Mouse (Mus musculus): ENCODE measurements around the gene Tec.

Tec gene

DNA sequence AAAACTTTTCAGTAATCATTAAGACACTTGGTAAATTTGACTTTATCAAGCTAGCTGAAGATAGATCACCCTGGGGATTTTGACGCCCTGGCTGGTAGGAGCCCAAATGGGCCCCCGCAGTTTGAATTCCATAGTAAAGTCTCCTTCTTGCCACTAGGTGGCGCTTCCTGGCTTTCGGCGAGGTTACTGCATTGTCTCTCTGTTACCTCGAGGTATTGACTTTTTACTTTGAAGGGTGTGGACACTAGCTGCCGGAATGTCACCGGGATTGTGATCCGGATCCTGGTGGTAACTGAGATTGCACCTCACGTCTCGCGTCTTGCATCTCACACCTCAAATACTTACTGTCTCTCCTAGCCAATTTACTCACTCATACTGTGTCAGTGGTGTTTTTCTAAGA is 23.3 kb upstream of the Tec start:
- peak in 1 of 2 experiments; percentile 62 for DNase-seq (ENCODE audit: low spot score in 2 of 2)

DNA sequence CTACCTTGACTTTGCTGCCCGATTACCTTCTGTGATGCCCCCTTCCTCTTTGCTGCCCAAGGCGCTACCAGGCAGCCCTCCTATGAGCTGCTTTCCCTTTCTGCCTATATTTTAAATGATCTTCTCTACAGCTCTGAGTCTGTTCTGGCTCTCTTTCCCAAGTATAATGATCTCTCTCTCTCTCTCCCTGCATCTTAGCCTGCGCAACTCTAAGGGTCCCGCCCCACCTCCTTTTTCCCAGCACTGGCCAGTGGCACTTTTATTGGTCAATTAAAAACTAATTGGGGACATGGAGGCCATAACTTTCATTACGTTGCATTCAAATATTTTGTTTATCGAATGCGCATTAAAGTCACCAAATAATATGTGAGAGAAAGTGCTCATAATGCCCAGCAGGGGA is 20.0 kb upstream of the Tec start:
- no peak for DNase-seq (ENCODE audit: low spot score in 2 of 2)

DNA sequence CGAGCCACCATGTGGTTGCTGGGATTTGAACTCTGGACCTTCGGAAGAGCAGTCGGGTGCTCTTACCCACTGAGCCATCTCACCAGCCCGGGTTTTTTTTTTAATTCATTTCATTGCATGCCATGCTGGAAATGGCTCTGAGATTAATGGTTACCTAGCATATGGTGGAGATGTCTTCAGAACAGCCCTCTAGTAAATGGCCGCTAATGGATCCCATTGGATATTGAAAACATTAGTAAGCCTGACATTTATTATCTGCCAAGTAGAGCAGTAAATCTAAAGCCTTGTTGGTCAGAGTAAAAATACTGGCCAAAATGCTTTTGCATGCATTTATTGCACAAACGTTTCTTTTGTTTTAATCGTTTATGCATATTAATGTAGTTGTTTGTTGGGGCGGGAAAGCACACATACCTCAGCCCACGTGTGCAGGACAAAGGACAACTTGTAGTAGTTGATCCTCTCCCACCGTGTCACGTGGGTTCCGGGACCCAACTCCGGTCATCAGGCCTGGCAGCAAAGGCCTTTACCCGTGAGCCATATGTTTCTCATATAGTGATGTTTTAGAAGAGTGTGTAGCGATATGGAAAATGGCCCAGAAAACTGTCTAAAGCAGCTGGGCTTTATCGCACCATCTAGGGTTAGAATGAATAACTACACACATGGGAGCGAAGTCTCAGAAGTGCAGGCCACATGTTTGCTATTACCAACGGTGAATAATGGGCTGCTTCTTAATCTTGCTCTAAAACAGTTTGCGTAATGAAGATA is 18.4 kb upstream of the Tec start:
- no peak for DNase-seq (ENCODE audit: low spot score in 2 of 2)

DNA sequence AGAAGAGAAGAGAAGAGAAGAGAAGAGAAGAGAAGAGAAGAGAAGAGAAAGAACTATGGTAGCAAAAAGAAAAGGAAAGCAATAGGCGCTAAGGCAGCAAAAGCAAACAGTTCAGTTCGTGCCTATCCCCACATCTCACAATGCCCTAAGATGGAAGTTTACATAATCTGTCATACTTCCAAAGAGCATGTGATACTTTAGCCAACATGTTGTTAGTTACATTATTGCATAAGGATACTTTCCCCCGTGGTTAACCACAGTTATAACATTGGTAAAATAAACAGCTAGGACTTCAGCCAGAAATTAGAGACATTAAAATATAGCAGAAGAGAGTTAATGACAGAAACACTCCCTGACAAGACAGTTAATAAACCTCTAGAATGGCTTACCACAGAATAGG is 15.4 kb upstream of the Tec start:
- no peak for DNase-seq (ENCODE audit: low spot score in 2 of 2)

DNA sequence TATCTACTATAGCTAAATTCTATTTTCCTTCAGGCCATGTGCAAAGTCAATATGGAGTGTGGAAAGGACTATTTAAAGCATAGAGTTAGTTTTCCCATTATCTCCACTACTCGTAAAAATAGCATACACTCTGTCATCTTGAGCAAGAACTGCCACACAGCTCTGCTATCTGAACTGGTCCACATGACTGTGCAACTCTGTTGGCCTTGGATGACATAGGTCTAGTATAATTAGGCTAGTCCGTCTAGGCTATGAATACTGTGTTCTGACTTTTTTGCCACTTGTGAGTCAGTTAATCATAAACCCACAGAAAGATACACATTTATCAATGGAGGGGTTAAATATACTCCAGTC is 14.1 kb upstream of the Tec start:
- no peak for DNase-seq (ENCODE audit: low spot score in 2 of 2)

DNA sequence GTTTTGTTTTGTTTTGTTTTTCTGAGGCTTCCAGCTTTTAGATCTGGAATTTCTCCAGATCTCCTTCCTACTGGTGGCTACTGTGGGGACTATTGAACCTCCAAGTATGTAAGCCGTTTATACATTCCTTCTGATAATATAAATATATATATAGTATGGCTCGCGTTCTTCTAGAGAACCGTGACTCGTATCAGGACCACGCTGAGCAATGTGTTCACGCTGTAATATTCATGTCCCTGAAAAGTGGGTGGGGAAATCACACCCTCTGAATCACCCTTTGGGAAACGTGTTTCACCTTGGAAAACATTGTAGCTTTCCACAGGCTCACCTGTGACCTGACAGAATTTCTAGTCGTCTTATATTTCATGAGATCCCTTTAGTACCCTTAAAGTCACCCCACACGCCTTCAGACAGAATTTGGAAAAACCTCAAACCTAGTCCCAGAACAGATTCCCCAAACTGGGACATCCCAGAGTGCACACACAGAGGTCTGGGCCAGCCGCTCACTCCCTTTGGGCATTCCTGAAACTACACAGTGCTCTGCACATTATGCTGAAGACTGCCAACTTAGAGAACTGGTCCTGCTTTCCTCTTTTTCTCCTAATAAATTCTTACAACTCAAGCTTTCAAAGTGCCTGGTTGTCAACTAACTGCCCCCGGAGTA is 13.6 kb upstream of the Tec start:
- no peak for DNase-seq (ENCODE audit: low spot score in 2 of 2)

DNA sequence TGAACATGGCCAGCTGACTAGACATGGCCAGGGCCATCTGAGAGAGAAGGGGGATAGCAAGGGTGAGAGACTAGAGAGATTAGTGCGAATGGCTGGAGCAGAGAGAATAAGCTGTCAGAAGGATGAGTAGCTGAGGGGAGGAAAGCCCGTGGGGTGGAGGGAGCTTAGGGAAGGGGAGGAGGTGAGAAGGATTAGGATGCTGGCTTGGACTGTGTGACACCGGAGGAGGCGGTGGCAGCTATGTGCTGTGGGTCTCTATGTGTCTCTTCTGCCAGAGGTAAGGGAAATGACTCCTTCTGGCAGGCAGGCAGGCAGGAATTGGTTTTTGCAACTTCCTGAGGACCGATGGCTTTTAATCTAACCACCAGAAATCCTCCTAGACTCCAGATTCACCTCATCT is 11.5 kb upstream of the Tec start:
- DNase-seq (ENCODE audit: low spot score in 2 of 2) = no peak

DNA sequence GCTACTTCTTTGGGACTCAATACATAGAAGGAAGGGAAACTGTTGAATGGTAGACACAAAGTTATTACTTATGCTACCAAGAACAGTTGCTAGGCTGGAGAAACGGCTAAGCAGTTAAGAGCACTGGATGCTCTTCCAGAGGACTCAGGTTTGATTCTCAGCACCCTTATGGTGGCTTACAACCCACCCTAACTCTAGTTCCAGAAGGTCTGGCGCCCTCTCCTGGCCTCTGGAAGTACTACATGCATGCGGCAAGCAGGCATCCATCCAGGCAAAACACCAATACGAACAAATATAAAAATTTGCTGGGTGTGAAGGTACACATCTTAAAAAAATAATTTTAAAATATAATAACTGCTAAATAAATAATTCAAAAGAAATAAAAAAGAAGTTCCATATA is 2.8 kb upstream of the Tec start:
- peak in 1 of 2 experiments; percentile 34 for DNase-seq (ENCODE audit: low spot score in 2 of 2)

DNA sequence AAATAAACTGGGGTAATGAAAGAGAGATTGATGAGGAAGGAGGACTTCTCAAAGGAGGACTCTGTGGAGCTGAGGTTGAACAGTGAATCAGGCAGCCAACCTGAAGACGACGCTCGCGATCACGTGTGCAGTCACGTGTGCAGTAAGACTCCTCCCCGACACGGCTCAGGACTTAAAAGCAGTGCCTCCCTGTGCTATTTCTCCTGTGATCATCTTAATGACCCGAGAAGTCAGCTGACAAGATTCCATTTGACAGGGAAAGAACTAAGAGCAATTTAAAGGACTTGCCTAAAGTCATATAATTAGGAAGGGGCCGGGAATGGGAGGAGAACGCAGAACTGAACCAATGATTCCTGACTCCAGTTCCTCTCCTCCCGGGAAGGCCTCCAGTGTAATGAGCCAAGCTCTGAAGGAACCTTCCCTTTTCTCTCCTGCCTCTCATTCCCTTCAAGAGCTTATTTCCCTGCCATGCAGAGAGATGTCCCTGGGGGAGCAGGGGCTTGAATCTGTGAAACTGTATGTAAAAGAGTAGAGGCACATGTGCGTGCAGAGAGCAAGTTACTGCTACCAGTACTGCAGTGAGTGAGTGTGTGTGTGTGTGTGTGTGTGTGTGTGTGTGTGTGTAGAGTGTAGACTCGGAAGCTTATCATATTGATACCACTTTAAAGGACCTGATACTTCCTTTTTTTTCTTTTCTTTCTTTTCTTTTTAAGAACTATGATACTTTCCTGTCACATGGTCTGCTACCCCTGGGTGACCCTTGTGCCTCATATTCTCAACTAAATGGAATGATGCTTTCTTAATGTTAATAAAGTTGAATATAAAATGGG is 1.7 kb upstream of the Tec start:
- peak in 1 of 2 experiments; percentile 46 for DNase-seq (ENCODE audit: low spot score in 2 of 2)

DNA sequence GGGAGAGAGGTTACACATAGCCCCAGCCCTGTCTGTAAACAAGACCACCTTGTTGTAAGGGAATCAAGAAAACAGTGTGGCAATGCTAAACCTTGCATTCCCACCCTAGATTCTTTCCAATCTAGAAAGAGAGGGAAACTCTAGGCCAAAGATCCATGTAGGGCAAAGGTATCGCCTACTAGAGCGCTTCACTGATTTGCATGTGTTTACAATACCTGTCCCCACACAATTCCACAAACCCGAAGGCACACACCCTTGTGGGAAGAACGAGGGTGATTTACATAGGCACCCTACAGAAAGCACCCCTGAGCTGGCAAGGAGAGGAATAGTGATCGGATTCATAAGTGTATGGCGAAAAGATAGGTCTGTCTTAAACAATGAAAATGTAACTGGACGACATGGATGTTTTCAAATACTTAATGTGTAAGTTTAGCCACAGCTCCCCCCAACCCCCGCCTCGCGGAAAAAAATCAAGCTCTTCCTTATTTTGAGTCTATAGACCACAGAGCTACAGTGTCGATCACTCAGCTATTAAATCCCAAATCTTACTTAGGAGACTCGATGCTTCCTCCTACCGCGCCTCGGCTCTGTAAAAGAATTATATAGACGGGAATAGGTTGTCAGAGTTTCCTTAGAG is 1.1 kb downstream of the Tec start:
- DNase-seq (ENCODE audit: low spot score in 2 of 2) = peak in 1 of 2 experiments; percentile 36

DNA sequence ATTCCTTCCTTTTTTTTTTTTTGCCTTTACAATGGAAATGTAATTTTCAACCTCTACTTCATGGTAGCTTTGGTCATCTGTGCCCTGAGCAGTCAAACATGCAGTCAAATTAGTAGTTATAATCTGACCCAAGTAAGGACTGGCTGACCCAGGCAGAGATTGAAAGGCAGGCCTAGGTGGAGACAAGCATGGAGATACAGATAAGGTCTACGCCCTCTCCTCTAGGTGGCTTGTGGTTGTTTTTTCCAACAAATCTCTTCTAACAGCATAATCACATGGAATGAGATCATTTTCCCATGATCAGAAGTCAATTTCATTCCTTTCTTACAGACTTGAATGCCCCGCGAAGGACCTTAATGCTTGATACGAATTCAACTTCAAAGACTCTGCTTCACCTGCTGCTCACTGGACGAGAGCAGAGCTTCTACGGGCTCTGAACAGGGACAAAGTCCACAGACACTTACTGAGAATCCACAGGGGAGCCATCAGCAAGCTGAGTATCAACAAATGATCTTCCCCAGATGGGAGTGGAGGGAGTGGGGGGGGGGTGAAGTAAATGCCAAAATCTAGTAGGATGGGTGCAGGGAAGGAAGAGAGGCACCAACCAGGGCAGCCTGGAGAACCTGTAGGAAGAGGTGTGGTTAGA is 1.9 kb downstream of the Tec start:
- DNase-seq (ENCODE audit: low spot score in 2 of 2) = no peak

DNA sequence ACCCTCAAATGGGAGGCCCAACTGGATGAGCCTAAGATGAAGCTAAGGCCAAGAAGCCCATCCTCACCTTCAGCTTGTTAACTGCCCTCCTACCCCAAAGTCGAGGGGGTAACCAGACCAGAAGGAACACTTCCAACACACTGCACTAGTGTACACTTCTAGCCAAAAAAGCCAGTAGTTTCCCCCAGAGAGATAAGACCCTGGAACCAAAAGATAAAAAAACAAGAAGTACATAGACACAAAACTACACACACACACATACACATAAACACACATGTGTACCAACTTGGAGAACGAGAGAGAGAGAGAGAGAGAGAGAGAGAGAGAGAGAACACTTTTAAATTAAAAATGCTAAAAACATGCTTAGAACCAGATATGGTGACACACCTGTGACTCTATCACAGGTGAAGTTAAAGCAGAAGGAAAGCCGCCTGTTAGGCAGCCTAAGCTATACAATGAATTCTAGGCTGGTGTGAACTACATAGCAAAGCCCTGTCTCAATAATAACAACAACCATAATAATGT is 3.6 kb downstream of the Tec start:
- no peak for DNase-seq (ENCODE audit: low spot score in 2 of 2)

DNA sequence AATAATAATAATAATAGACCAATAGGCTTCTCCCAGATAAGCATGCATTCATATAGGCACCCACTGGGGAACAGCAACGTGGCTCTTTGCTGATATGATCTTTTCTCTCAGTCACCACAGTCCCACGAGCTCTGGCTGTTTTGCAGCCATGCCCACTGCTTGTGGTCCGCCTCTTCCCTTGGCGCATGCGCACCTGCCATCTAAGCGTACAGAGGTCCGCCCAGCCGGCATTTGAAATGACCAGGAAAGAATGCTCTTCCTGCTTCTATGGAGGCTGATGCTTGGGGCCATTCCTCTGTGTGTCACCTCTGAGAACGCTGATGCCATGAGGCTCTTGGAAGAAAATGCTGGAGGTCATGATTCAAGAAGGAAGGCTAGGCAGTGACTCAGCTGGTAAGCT is 5.1 kb downstream of the Tec start:
- DNase-seq (ENCODE audit: low spot score in 2 of 2) = no peak

DNA sequence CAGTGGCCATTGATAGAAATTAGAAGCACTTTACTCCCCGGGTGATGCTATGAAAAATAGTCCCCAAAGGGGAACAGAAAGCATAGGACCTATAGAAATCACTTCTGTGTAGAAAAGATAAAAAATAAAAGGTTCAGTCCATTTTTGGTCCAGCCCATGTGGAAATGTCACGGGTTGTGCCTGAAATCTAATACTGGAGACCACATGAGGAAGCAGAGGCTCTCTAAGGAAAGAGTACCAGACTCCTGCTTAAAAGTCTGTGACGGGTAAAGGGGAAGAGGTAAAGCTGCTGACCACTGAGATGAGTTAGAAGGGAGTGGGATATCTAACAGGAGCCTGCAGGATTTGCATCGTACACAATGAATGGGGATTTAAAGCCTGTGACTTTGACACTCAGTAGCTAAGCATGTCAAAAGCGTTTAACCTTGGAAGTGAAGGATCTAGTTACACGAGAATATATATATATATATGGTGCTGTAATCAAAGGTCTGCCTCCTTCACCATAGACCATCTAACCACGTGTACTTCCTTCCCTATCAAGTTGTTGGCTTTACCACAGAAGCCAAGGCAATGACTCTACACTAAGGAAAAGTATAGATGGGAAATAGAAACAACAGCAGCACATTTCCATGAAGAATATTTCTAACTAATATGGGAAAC is 6.4 kb downstream of the Tec start:
- no peak for DNase-seq (ENCODE audit: low spot score in 2 of 2)

DNA sequence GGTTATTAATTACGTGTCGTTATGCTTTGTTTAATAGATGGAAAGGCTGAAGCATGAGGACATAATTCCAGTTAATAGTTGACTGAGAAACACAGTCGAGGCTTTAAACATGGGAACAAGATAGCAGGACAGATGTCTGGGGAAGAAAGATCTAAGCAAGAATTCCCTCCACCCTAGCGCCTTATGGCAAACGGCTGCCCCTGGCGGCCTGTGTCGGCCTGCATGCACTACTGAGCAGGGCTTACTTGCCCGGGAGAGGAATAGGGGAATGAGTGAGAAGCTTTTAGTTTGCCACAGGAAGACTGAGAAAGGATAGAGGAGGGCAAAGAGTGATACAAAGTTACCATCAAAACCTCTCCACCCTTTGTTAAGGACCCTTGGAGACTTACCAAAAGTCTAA is 7.4 kb downstream of the Tec start:
- DNase-seq (ENCODE audit: low spot score in 2 of 2) = no peak

DNA sequence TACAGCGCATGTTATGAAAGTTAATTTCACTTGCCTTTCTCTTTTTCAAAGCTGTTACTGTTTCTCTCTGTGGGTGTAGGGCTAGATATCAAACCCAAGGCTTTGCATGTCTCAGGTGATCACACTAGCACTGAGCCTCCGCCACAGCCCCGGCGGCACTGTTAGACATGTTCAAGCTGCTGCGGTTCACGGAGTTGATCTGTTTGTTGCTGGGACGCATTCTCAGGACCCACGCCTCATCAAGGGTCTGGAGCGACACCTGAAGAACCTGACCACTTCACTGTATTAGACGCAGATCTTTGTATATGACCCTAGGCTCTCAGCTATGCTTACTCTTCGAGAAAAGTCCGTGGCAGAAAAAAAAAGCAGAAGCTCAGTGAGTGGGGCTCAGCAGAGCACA is 10.0 kb downstream of the Tec start:
- DNase-seq (ENCODE audit: low spot score in 2 of 2) = no peak

DNA sequence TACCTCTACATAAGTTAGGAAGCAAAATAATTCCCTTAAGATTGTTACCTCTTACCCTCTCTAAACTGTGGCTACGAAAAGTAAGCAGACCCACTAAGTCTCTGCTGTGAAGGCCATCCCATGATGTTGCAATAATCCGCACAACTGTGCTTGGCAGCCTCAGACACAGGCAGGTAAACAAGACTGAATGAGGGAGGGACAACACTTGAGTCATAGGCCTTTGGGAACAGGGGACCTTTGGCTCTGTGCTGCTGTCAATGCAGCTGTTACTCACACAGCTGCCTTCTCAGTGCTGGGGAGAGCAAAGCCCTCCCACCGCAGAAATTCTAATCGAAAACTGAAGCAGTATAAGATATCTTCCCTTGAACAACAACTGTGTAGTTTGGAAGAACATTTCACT is 10.5 kb downstream of the Tec start:
- no peak for DNase-seq (ENCODE audit: low spot score in 2 of 2)

DNA sequence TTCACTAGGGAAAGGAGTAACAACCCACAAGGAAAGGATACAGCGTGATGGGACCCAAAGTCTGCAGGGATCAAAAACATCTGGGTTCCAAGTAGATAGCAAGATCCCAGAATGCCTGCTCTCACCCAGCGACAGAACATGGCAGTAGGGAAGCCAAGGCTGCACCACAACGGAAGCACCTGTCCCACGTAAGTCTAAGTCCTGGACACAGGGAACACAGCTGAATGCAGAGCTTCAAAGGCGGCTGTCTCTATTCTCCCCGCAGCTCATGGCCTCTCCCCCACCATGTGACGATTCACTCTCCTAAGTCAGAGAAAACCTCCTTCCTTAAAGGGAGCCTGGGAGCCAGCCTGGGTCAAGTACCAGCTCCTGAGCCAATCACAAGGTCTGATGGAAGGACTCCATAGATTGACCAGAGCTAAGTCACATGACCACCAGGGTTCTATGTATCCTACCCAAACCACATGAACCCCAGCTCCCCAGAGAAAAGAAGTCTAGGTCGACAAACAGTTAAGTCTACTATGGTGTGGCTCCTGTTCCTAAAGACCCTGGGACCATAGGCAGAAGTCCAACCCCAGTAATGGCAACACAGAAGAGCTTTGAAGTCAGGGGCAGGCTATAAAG is 11.9 kb downstream of the Tec start:
- DNase-seq (ENCODE audit: low spot score in 2 of 2) = no peak

DNA sequence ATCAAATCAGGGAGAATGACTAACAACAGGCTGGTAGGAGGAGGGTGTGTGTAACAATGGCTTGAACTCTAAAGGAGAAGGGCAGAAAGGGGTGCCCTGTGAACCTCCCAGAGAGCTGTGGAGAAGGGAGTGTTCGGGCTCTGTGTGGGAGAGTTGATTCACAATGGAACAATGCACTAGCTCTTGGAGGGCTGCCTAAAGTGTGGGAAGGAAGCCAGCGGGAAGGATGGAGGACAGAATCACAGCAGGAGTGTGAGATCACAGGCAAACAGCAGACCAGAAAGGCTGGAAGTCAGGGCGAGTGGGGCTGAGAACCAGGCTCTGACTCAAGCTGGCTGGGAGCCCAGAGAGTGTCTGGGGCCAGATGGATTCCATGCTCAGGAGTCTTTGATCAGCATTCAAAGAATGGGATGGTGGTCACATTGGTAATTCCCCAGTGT is 12.6 kb downstream of the Tec start:
- DNase-seq (ENCODE audit: low spot score in 2 of 2) = no peak

DNA sequence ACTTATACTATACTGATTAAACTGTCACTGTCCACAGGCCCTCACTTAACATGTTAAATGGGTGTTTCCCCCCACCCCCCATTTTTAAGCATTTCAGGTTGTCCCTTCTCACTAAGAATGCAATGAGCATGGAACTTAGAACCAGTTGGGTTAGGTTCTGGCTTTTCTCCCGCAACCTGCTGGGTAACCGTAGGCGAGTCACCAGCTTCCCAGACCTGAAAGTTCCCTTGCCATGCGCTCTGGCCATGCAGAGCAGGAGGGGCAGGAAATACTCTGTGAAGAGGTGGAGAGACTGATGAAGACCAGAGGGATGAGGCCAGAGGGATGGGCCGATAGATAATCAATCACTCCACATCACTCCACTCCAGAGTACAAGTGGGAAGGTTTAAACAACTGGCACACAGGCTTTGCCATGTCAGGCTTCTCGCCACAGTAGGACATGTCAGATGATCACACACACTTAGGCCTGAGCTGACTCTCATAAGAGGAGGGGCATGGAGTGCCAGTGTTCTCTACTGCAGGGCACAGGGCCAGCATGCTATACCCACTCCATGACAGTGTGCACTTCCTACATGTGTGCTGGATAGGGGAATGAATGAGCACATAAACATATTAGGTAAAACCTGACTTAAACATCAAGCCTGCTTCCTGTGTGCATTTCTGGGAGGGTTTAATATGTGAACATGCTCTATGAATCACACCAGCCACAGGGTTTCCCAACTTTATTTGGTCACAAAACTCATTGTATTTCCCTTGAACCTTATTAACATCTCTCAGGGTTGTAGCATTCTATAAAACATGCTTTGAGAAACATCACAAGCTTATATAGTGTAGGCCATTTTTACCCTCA is 13.9 kb downstream of the Tec start:
- no peak for DNase-seq (ENCODE audit: low spot score in 2 of 2)
